Mouse (Mus musculus) T-cell, adult 2 months (primary cell): Measurements from ENCODE around the gene Rnf13.
"Not testable (repeated sequence)": the region's sequence is repeated elsewhere in the genome, so short reads cannot be mapped to it uniquely, and the experiment has no call there.

Source experiments
- DNase-seq: peaks from one replicate; pipeline ENCODE4 v3.0.0; 2022; ENCODE audit warnings: low spot score

The Rnf13 gene

GRCm38 (mm10) chr3:57735511-57736370, at the start of gene Rnf13:
Gene Rnf13 (plus strand): TSS chr3:57736062.
- DNase-seq, result peak; percentile 91

GRCm38 (mm10) chr3:57691772-57692171, 44.1 kb upstream of the Rnf13 start:
- DNase-seq, result no peak

- no peak for DNase-seq
Observed at GRCm38 (mm10) chr3:57692719-57693118, 43.1 kb upstream of the Rnf13 start, which contains the start of gene Ankub1. Gene Ankub1 (minus strand): TSS chr3:57692799.

GRCm38 (mm10) chr3:57696249-57696648, 39.6 kb upstream of the Rnf13 start:
- no peak for DNase-seq

GRCm38 (mm10) chr3:57696779-57697178, 39.1 kb upstream of the Rnf13 start:
- DNase-seq, result no peak

- DNase-seq, result no peak
Observed at GRCm38 (mm10) chr3:57714151-57714550, 21.7 kb upstream of the Rnf13 start.

- DNase-seq, result no peak
Observed at GRCm38 (mm10) chr3:57732206-57732915, 3.5 kb upstream of the Rnf13 start.

- DNase-seq, result no peak
Observed at GRCm38 (mm10) chr3:57736419-57737095, 695 bp downstream of the Rnf13 start.

GRCm38 (mm10) chr3:57739830-57740229, 4.0 kb downstream of the Rnf13 start:
- no peak for DNase-seq

- no peak for DNase-seq
Observed at GRCm38 (mm10) chr3:57748576-57749267, 12.9 kb downstream of the Rnf13 start.

GRCm38 (mm10) chr3:57776915-57777314, 41.1 kb downstream of the Rnf13 start:
- DNase-seq, result no peak

- DNase-seq, result no peak
Observed at GRCm38 (mm10) chr3:57788472-57788871, 52.6 kb downstream of the Rnf13 start.

GRCm38 (mm10) chr3:57789005-57789962, 53.4 kb downstream of the Rnf13 start:
- no peak for DNase-seq

GRCm38 (mm10) chr3:57791104-57791503, 55.2 kb downstream of the Rnf13 start:
- no peak for DNase-seq

GRCm38 (mm10) chr3:57795071-57795470, 59.2 kb downstream of the Rnf13 start:
- not testable (repeated sequence) for DNase-seq

- DNase-seq, result no peak
Observed at GRCm38 (mm10) chr3:57815447-57815846, 79.6 kb downstream of the Rnf13 start.

- no peak for DNase-seq
Observed at GRCm38 (mm10) chr3:57825866-57826265, 90.0 kb downstream of the Rnf13 start.

- no peak for DNase-seq
Observed at GRCm38 (mm10) chr3:57833585-57833984, 97.7 kb downstream of the Rnf13 start.

- DNase-seq, result no peak
Observed at GRCm38 (mm10) chr3:57836911-57837310, 101.0 kb downstream of the Rnf13 start.

- DNase-seq, result no peak
Observed at GRCm38 (mm10) chr3:57843775-57844174, 107.9 kb downstream of the Rnf13 start.
